Mouse (Mus musculus) mouse trophoblast stem cell (cell line): ENCODE measurements around the gene Tmem184b.

Experiments
- in situ Hi-C, 2 experiments: fragments of 300-500 bp; cut with MseI, MboI; formaldehyde crosslinking; loops; 2 replicates in 1 of 2; 3 replicates in 1 of 2; pipeline ENCODE4 v1.15.1; 2025

Tmem184b gene

DNA sequence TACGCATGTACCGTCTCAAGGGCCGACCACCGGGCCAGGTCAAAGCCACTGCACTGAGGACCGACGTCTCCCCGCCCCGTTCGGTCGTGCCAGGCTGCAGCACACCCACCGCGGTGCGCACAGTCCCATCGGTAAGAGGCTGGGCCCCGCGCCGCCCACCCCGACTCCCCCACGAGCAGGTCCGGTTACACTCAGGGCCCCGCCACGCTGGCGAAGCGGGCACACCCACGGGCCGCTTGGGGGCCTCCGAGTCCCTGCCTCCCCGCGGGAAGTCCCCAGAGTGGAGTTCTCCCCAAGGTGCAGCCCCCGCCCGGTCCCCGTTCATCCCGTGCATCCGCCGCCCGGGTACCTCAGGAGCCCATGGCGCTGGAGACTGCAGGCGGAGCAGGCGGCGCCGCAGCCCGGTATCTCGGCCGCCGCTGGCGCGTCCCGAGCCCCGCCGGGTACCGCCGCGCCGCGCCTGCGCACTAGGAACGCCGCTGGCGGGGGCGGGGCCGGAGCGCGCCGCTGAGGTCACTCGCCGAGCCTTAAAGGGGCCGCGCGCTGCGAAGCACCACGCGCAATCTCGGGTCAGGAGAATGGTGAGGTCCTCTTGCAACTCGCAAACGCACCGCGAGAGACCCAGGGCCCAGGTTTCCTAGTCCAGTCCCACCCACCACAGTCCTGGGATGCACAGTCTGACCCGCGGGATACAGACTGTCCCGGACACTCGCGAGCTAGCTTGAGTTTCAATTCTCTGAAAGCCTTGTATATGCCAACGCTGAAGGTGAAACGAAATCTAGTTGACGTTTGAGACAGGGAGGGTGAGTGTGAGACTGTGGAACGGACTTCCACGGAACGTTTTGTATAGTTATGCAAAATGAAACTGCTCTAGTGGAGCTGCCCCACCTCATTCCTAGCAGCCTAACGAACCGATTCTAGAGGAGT is at the start of gene Tmem184b:
TSS of gene Tmem184b (minus strand) at position 734 of the 927 bp plus-strand sequence.
- in situ Hi-C loops: no loop called here

DNA sequence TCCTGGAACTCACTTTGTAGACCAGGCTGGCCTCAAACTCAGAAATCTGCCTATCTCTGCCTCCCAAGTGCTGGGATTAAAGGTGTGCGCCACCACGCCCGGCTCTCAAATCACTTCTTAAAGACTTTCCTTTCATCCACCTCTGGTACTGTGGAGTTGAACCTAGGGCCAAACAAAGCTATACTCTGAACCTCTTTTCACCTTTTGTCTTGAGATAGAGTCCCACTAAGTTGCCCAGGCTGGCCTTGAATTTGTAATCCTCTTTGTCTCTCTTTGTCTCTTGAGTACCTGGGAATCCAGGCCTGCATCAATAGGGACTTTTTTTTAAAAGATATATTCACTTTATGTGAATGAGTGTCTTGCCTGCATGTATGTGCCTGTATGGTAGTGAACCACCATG is 44.7 kb upstream of the Tmem184b start:
- in situ Hi-C loops: no loop called here

DNA sequence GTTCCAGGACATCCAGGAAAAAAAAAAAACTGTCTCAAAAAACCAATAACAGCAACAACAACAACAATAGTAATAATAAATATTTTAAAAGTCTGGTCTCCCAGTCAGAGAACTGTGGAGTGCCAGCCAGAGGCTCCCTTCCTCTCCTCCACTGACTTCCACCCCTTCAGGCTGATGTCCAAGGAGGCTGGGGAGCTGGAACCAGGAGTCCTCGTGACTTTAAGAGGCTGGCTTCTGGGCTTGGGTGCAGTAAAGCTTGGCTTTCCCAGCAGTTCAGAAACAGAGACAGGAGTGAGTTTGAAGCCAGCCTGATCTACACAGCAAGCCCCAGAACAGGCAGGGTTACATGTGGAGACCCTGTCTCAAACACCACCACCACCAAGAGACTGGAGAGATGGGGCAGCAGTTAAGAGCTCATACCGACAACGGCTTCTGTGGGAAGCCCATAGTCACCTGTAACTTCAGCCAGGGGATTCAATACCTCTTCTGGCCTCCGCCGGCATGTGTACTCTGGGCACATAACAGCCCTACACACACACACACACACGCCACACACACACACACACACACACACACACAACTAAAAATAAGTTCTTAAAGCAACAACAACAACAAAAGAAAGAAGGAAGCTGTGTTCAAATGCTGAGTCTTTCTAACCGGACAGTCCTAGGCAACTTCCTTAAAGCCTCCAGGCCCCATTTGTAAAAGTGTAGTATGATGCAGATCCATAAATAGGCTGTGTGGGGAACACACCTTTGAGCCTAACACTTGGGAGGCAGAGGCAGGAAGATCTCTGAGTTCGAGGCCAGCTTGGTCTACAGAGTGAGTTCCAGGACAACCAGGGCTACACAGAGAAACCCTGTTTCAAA is 42.7 kb upstream of the Tmem184b start:
- in situ Hi-C loops: no loop called here

DNA sequence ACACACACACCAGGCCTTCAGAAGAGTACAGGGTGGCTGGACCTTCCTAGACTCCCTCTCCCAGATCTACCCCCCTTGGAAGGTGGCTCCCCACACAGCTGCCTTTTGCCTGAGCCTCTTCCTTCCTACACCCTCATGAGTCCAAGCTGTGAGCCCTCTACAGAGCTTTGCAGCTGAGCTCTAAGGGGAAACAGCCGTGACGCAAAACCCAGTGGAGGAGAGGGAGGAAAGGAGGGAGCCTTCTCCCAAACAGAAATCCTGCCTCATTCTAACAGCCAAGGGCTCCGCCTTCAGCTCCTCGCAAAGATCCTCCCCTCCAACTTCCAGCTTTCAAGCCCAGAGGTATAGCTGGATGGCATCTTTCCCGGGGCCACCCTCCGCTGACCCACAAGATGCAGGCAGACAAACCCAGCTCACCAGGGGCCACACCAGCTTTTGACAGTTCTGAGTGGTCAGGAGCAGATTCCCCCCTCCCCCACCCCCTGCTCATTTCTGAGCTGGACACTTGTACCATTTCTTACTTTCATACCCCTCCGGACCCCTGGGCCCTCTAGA is 40.6 kb upstream of the Tmem184b start:
- in situ Hi-C loops: no loop called here

DNA sequence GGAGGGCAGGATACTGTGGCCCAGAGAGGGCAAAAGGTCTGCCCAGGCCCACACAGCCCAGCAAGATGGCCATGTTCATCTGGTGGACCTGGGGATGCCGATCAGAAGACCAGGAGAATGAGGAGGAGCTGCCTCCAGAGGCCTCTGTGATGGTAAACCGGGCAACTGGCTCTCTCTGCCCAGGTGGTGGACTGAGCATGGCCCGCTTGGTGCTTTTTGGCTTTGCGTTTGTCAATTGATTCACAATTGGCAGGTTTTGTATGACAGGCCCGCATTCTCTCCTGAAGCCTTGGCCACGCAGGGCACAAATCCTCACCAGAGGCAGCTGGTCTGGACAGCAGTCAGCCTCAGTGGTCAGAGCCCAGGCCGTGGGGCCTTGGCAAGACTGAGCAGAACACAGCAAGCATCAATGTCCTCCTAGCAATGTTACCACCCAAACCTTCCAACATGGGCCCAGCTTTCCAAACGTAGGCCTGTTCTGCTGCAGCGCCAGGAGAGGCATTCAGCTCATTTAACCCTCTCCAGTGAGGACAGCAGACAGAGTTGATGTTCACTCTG is 39.7 kb upstream of the Tmem184b start:
- in situ Hi-C loops: no loop called here

DNA sequence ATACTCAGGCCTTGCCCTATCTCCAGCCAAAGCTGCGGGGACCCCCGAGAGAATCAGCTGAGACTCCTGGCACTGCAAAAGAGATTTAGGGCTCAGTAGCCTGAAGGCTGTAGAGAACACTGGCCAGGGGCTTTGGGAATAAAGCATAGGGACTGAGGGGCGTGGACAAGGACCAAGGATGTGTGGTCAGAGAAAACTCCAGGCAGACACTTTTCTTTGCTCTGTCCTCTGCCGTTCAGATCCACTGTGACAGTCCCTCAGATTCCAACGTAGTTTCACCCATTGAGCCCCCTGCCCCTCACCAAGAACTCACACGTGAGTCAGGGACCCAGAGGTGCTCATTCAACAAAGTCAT is 38.9 kb upstream of the Tmem184b start:
- in situ Hi-C loops: no loop called here

DNA sequence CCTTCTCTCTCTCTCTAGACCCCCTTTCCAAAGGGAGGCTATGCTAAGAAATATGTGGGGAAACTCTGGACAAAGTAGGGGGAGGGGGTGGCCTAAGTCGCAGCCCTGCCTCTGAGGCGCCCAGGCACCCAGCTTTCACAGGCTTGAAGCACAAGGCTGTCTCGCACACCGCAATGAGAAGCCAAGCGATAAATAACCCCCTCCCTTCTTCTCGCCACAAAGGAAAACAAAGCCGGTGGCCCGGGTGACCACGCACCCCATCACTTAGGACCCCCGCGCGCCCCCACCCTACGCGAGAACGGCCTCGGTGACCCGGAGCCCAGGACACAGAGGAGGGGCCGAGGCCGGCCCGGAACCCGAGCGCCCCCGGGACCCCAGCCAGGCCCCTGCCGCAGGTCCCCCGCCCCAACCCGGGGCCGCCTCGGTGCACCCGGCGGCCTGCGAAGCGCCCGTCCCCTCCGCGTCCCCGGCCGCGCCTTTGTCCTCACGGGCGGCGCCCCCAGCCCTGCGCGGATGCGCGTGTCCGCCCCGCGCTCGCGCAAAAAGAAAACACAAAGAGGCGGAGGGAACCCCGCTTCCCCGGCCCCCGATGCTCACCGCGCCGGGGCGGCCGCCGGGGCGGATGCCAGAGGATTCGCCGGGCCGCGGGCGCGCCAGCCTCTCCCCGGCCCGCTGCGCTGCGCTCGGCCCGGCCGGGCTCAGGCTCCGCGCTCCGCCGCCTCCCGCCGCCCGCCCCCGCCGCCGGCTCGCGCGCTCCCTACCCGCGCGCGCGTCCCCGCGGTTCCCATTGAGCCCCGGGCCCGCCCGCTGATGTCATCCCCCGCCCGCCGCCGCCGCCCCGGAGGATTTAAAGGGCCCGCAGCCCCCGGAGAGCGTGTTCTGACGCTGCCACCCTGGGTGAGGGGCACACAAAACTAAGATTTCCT is 38.2 kb upstream of the Tmem184b start:
- in situ Hi-C loops: no loop called here

DNA sequence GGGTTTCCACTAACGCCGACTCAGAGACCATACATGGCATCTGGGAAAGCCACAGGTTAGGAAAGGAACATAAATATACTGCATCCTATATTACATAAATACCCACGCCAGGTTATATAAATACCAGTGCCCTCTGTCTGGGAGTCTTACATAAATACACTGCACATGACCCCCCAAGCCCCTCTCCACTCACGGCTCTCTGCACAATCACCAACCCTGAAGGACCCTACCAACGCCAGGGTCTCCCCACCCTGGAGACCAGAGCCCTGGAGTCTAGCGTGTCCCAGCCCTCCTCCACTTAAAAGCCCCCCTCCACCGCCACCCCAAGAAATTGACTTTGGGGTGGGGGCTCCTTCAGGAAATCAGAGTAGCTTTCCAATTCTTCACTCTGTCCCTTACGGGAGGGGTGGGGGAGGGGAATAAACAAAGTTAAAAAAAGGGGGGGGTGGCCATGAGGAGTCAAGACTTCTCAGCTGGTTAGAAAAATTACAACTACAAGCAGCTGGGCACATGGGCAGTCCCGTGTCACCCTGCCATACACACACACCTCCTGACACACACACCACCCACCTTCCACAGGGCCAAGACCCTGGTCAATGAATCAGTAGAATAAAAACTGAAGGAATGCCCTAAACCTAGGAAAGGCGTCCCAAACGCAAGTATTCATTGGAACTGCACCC is 37.4 kb upstream of the Tmem184b start:
- in situ Hi-C loops: no loop called here

DNA sequence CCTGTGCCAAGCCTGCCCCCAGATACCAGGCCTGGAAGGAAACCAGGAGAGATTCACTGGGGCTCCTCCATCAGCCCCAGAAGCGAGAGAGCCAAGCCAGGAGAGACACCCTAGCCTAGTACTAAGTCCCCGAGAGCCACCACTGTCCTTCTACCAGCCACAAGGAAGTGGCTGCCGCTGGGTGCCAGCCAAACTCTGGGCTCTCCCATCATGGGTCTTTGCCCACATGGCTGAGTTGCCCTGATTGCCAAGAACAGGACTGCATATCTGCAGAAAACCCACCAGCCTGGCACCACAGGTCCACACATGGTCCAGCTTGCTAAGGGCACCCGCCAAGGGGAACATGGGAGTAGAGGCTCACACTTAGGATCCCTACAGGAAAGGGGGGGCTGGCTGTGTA is 36.9 kb upstream of the Tmem184b start:
- in situ Hi-C loops: no loop called here

DNA sequence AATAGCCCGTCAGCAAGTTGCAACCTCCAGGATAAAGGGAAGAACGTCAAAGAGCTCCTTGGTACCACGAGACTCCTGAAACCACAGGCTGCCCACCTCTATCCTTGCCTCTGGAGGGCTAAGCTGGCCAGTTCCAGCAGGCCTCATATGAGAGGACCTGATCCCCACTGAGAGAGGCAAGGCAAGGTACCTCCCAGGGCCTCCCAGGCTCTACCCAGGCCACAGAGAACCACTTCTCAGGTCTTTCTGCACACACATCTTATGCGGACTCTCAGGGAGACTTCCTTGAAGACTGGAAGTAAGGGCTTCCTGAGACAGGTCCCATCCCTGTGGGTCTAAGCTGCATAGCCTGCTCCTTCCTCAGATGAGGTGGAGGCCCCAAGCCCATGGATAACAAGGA is 36.0 kb upstream of the Tmem184b start:
- in situ Hi-C loops: no loop called here

DNA sequence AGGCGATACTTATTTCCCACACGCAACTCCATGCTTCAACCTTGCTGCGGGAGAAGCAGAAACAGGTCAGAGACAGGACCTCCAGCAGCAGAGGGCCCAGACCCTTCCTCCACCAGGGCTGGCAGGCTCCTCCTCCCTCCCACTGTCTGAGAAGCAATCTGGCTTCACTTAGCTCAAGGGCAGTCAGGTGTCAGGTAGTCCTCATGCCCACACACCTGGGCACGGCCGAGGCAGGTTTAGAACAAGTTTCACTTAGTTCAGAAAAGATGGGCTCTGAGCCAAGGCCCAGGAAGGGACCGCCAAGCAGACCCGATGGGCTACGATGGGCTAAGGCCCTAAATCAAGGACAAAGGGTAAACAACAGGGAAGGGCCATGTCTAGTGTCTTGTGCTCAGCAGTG is 35.4 kb upstream of the Tmem184b start:
- in situ Hi-C loops: no loop called here

DNA sequence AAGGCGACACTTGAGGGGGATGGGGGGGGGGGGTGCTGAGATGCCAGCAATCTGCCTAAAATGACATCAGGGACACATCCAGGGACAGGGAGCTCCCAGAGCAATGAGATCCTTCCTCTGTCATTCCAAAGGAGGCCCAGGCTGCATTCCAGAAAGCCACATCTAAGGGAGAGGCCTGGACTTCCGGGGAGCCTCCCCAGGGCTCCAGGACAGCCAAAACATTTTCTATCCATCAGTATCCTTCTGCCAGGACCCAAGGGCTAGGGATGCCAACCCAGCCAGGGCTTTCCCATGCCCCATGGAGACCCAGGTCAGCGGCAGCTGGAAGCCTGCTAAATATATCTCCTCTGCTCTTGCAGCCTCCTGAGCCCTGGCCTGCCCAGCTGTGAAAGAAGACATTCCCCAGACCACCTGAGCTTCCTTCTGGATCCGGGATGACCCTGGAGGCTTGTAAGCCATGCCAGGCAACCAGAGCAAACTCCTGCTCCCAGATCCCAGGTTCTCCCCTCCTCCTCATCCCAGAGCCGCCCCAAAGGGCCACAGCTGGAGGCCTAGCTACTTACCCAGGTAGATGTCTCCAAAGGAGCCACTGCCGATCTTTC is 34.9 kb upstream of the Tmem184b start:
- in situ Hi-C loops: no loop called here

DNA sequence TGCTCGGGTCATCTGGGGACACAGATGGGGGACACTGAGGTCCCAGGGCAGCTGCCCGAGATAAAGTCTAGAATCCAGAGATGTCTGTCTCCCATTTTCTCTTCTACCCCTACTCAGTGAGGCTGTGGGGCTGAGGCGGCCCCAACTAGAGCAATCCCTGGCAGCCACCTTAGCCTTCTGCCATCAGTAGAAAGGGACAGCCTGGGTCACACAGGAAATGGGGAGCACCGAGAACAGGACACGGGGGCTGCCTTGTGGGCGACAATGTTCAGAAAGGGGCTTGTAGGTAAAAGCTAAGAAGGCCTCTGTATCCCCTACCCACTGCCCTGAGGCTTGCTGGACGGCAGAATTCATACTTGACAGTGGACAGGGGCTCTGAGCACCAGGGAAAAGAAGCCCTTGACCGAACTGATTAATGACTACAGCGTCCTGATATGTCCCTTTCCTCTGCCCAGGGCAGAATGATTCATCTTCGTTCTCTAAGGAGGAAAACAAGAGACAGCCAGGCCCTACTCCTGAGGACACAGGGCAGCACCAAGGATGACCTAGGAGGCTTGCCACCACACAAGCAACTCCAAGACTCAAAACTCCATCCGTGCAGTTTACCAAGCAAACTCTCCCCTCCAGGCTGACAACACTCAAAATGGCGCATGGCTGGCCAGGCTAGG is 34.3 kb upstream of the Tmem184b start:
- in situ Hi-C loops: no loop called here

DNA sequence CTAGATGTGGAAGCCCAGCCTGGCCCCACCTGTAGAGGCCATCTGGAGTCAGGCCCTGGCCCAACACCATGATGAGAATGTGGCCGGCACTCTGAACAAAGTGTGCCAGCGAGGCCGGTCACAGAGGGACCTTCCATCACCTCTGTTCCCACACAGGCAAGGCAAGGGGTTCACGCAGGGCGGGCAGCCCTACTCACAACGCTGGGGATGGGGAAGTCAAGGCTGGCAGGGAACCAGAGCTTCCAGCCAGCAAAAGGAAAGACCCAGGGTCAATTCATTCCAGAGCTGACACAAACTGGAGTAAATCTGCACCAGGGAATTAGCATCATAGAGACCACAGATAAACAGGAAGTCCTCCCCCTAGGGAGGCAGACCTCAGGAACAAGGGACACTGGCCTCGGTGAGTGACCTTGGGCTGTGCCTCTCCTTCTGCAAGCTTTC is 33.1 kb upstream of the Tmem184b start:
- in situ Hi-C loops: no loop called here

DNA sequence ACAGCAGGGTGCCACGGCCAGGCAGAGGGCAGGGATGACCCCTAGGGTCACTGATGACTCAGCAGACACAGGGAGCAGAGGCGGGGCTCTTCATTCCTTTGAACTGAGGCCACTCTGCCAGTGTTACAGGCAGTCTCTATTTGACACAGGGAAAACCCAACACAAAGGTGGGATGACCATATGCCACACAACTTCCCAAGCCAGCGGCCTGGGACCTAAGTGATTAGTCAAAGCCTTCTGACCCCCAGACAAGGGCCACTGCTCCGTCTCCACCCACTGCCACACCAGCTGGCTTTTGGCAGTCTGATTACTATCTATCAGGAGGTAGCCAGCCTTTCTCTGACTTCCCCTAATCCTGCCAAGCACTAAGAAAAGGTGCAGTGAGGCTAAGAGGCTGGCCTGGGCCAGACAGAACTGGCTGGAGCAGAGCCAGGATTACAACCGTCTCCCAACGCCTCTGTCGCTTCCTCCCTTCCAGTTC is 31.9 kb upstream of the Tmem184b start:
- in situ Hi-C loops: no loop called here

DNA sequence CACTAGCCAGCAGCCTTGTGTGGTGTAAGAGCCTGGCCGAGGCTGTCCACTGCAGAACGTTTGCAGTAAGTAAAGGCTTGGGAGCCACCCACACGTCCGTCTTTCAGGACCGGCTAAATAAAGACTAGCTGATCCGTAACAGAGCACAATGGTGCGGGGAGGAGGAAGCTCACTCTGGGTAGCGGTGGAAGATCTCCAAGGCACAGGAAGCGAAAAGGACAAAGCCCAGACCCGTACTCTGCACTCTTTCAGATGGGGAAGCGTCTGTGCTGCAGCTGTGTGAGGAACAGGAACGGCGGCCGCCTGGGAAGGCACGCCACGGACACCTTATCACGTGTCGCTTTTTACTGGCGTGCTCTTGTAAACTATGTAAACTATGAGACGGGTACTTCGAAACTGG is 29.5 kb upstream of the Tmem184b start:
- in situ Hi-C loops: no loop called here

DNA sequence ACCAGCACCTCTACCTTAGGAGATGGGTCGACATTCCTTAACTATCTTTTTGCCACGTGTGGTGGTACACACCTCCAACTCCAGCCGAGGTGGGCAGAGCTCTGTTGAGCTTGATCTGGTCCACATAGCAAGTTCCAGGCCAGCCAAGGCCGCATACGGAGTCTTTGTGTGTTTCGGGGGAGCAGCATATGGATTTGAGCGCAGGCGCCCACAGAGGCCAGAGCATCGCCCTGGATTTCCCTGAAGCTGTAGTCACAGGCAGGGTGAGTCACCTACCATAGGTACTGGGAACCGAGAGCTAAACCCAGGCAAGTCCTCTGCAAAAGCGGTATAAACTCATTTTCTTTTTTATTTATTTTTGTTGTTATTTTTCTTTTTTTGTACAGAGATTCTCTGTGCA is 29.0 kb upstream of the Tmem184b start:
- in situ Hi-C loops: no loop called here

DNA sequence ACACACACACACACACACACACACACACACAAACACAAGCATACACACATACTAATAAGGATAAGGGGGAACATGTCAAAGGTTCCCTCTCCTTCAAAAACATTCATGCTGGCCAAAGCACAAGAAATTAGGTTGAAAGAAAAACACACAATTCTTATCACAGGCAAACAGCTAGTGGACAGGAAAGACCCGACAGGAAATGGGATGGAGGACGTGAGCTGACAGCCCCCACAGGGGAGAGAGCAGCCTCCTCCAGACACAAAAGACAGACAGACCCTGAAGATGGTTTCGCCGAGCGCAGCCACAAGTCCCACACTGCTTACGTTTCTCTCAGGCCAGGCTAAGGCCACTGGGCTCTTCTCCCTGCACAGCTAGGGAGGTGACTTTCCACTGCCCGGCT is 28.6 kb upstream of the Tmem184b start:
- in situ Hi-C loops: no loop called here

DNA sequence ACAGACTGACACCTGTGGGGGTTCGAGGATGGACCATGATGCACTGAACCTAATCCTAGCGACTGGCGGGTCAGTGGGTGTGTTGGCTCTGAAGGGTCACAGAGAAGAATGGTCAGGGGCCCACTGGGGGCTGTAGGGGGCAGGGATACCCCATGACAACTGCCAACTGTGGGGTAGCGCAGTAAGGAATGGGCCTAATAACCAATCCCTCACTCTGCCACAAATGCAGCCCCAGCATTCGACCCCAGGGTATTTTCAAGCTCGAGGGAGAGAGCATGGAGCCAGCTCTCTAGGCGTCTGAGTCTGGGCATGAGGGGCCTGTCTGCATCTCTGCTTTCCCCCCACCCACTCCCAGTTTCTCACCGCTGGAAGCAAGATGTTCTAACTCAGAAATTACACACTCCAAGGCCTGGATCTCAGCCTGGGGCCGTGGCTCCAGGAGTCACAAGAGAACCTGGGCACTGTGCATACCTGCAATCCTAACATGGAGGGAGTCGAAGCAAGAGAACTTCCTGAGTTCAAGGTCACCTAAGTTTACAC is 27.2 kb upstream of the Tmem184b start:
- in situ Hi-C loops: no loop called here
